Mouse (Mus musculus) brain, embryonic 14.5 days (tissue): ENCODE measurements at regions not wholly inside any gene's neighbourhood (a gene's known extent, or its start where the extent isn't known, plus 50 kb on each side); places are given as distances from the start of the nearest gene placed in this dataset.

Source experiments
- CTCF ChIP-seq: fragments of 200-500 bp; IDR thresholded peaks from 2 replicates; pipeline ENCODE4 v1.5.1; 2012; ENCODE audit warnings: inconsistent platforms, mild to moderate bottlenecking, moderate library complexity, borderline replicate concordance; ENCODE audit not compliant: insufficient read depth, insufficient read length; ENCODE audit errors: extremely low read depth
- POLR2A ChIP-seq: fragments of 200-500 bp; IDR thresholded peaks from 2 replicates; pipeline ENCODE4 v1.6.1; 2012; ENCODE audit warnings: mild to moderate bottlenecking, inconsistent platforms, borderline replicate concordance; ENCODE audit not compliant: poor library complexity, insufficient read depth, insufficient read length, severe bottlenecking; ENCODE audit errors: extremely low read depth

DNA sequence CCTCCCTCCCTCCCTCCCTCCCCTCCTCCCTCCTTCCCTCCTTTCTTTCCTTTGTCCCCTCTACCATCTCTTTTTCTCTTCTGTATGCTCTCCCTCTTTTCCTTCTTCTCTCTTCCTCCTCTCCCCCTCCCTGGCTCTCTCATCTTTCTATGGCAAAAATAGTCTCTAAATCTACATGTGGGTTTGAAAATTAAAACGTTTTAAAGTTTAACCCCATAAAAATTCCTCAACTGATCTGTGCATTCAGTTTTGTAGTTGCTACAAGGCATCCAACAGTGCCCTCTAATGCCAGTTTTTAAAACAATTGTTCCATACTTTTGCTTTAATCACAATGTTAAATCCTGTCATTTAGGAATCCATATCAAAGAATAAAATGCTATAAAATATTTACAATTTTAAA lies 1027.5 kb upstream of the Celf2 start:
- no peak for TF ChIP-seq POLR2A
- no peak for TF ChIP-seq CTCF
